7 mouse cellular contexts compared by ENCODE assay signal in the genomic region with DNA sequence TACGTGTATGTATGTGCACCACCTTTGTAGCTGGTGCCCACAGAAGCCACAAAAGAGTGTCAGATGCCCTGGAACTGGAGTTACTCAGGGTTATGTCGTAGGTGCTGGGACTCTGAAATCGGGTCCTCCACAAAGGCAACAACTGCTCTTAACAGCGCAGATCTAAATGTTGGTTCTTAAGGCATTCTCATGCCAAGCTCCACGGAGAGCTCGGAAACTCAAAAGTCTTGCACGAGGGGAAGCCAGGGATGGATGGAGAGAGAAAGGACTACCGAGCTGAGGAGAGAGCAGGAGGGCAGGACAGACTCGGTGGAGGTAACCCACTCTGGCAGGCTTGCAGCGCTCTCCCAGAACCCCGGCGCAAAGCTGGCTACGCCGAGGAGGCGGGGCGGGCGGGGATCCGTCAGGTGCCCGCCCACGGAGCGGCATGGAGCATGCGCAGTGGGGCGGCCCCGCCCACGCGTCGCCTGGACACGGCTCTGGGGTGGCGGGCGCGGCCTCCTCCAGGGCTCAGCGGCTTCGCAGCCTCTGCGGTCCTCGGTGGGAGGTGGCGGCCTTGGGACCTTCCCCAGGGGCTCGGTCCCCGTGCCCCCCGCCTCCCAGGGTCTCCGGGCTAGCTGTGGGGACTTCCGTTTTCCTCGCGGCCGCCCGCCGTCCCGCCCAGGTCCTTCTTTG. TPM values are rescaled to one million over a fixed set of nuclear protein-coding genes. Genes with fewer than 3 reads are reported as not detected.
DNase-seq lines count a peak whose midpoint lies in the region; ATAC-seq lines count a peak whose summit lies in the region.

Gene Cplane1 (plus strand): TSS at position 516 of the 675 bp plus-strand sequence.

- intact Hi-C loops in gastrocnemius, postnatal 36 days (cut with DNase I), result no loop called here
- intact Hi-C loops in left cerebral cortex, postnatal 36 days (cut with DNase I), result no loop called here

- H3K36me3 ChIP-seq in intestine, embryonic 16.5 days (ENCODE audit: control insufficient read depth, insufficient read depth, low read length), result no peaks in the 10 kb centered on the region
- H3K36me3 ChIP-seq in midbrain, embryonic 11.5 days (ENCODE audit: control insufficient read depth, insufficient read depth, low read length), result peaks cover 4% of the 10 kb centered on the region

- peak within 1 kb of the TSS; percentile 91 for H3K4me3 ChIP-seq in intestine, embryonic 16.5 days (ENCODE audit: low read length)
- peak within 1 kb of the TSS; percentile 85 for H3K4me3 ChIP-seq in midbrain, embryonic 11.5 days (ENCODE audit: low read depth, low read length)

- WGBS in intestine, embryonic 16.5 days, result under 1% methylated on average over 28 of the region's 47 CpGs
- WGBS in midbrain, embryonic 11.5 days, result 2% methylated on average over 34 of the region's 47 CpGs

- peak; percentile 99 for ATAC-seq in intestine, embryonic 16.5 days
- ATAC-seq in midbrain, embryonic 11.5 days (ENCODE audit: low FRiP score), result peak; percentile 99

- peak within 1 kb of the TSS; percentile 83 for H3K4me2 ChIP-seq in intestine, embryonic 16.5 days (ENCODE audit: low read depth, low read length)
- H3K4me2 ChIP-seq in midbrain, embryonic 11.5 days, result peak within 1 kb of the TSS; percentile 50

- H3K27me3 ChIP-seq in intestine, embryonic 16.5 days (replicated peaks; ENCODE audit: control insufficient read depth, insufficient read depth, low read length), result no peaks in the 10 kb centered on the region
- no peaks in the 10 kb centered on the region for H3K27me3 ChIP-seq in midbrain, embryonic 11.5 days (ENCODE audit: control insufficient read depth, insufficient read depth, low read length)

- H3K4me1 ChIP-seq in intestine, embryonic 16.5 days (ENCODE audit: control insufficient read depth, insufficient read depth, low read length), result no peaks in the 10 kb centered on the region
- no peaks in the 10 kb centered on the region for H3K4me1 ChIP-seq in midbrain, embryonic 11.5 days (ENCODE audit: control insufficient read depth, insufficient read depth, low read length)

- peak; percentile 98 for DNase-seq in adrenal gland, adult 18-20 months (ENCODE audit: low spot score in 2 of 2)
- peak; percentile 97 for DNase-seq in embryo, embryonic 11 days
- DNase-seq in gastrocnemius, postnatal 36 days, result peak; percentile 89 to 91
- peak; percentile 90 to 94 for DNase-seq in left cerebral cortex, postnatal 36 days (ENCODE audit: low spot score in 2 of 2)
- peak; percentile 100 for DNase-seq in midbrain, embryonic 11.5 days (ENCODE audit: low spot score, missing footprints)
- DNase-seq in skeletal muscle tissue, adult 2 months (ENCODE audit: low read depth, low spot score), result peak; percentile 87

- peak within 1 kb of the TSS; percentile 93 for H3K9ac ChIP-seq in intestine, embryonic 16.5 days (ENCODE audit: low read depth, low read length)
- H3K9ac ChIP-seq in midbrain, embryonic 11.5 days (ENCODE audit: low read length), result peak within 1 kb of the TSS; percentile 95

- no peaks in the 10 kb centered on the region for H3K9me3 ChIP-seq in intestine, embryonic 16.5 days (ENCODE audit: control insufficient read depth, low read length)
- no peaks in the 10 kb centered on the region for H3K9me3 ChIP-seq in midbrain, embryonic 11.5 days (ENCODE audit: control insufficient read depth, low read length)

- H3K27ac ChIP-seq in intestine, embryonic 16.5 days (ENCODE audit: low read length), result peak within 1 kb of the TSS; percentile 72
- H3K27ac ChIP-seq in midbrain, embryonic 11.5 days (ENCODE audit: low read depth, low read length), result peak within 1 kb of the TSS; percentile 84

RNA-seq across cellular contexts. Expression of gene Cplane1, which starts in this region (rescaled TPM):
- 1 to 10 TPM; 7.2 to 9.1 TPM for total RNA-seq in adrenal gland, adult 18-20 months (2021)
- 1 to 10 TPM; 2.5 to 2.6 TPM for total RNA-seq in gastrocnemius, postnatal 36 days (2021)
- 3.1 and 3.5 TPM in 2 replicates for polyA plus RNA-seq in intestine, embryonic 16.5 days (2015; fragmentation: Nextera tagmentation; extraction: Ambion mirVana)
- total RNA-seq in left cerebral cortex, postnatal 36 days (2021), result 10 to 100 TPM; 23.4 to 41.2 TPM
- polyA plus RNA-seq in midbrain, embryonic 11.5 days (2014; fragmentation: Nextera tagmentation; extraction: Ambion mirVana), result 11.4 and 13.0 TPM in 2 replicates

Comparison
In these comparisons a context has a peak if more than half of its experiments do, and no peak if none do; other contexts are left out.
1. Peak in every context shown above with its lines: DNase-seq, ATAC-seq, H3K4me3 ChIP-seq and H3K27ac ChIP-seq.